Mouse (Mus musculus): ENCODE measurements around the gene Pacrg. TPM values are rescaled to one million over a fixed set of nuclear protein-coding genes. Genes with fewer than 3 reads are reported as not detected.

The Pacrg gene
- total RNA-seq, 2 experiments from 2014 or later = 19.6 to 21.9 TPM

GRCm38 (mm10) chr17:10386548-10386947, 453.6 kb downstream of the Pacrg start:
- DNase-seq (ENCODE audit: low spot score in 2 of 2) = no peak

- no peak for DNase-seq (ENCODE audit: low spot score in 2 of 2)
Measured at GRCm38 (mm10) chr17:10383406-10383805, 456.7 kb downstream of the Pacrg start.

- no peak for DNase-seq (ENCODE audit: low spot score in 2 of 2)
Measured at GRCm38 (mm10) chr17:10378467-10379175, 461.5 kb downstream of the Pacrg start.

- no peak for DNase-seq (ENCODE audit: low spot score in 2 of 2)
Measured at GRCm38 (mm10) chr17:10377606-10378005, 462.5 kb downstream of the Pacrg start.

GRCm38 (mm10) chr17:10374316-10374715, 465.8 kb downstream of the Pacrg start:
- DNase-seq (ENCODE audit: low spot score in 2 of 2) = no peak

GRCm38 (mm10) chr17:10373727-10374126, 466.4 kb downstream of the Pacrg start:
- DNase-seq (ENCODE audit: low spot score in 2 of 2) = no peak

- DNase-seq (ENCODE audit: low spot score in 2 of 2) = no peak
Measured at GRCm38 (mm10) chr17:10372001-10372785, 467.9 kb downstream of the Pacrg start.

GRCm38 (mm10) chr17:10371472-10371871, 468.6 kb downstream of the Pacrg start:
- no peak for DNase-seq (ENCODE audit: low spot score in 2 of 2)

- DNase-seq (ENCODE audit: low spot score in 2 of 2) = no peak
Measured at GRCm38 (mm10) chr17:10370660-10371130, 469.4 kb downstream of the Pacrg start.

GRCm38 (mm10) chr17:10369961-10370659, 470.0 kb downstream of the Pacrg start:
- no peak for DNase-seq (ENCODE audit: low spot score in 2 of 2)

- DNase-seq (ENCODE audit: low spot score in 2 of 2) = no peak
Measured at GRCm38 (mm10) chr17:10367044-10367443, 473.1 kb downstream of the Pacrg start.

- no peak for DNase-seq (ENCODE audit: low spot score in 2 of 2)
Measured at GRCm38 (mm10) chr17:10366577-10366976, 473.5 kb downstream of the Pacrg start.

- no peak for DNase-seq (ENCODE audit: low spot score in 2 of 2)
Measured at GRCm38 (mm10) chr17:10365501-10366482, 474.3 kb downstream of the Pacrg start.

GRCm38 (mm10) chr17:10363151-10363550, 477.0 kb downstream of the Pacrg start:
- no peak for DNase-seq (ENCODE audit: low spot score in 2 of 2)

- no peak for DNase-seq (ENCODE audit: low spot score in 2 of 2)
Measured at GRCm38 (mm10) chr17:10361882-10362291, 478.2 kb downstream of the Pacrg start.

- no peak for DNase-seq (ENCODE audit: low spot score in 2 of 2)
Measured at GRCm38 (mm10) chr17:10360738-10361137, 479.4 kb downstream of the Pacrg start.

- no peak for DNase-seq (ENCODE audit: low spot score in 2 of 2)
Measured at GRCm38 (mm10) chr17:10359466-10359865, 480.6 kb downstream of the Pacrg start.

GRCm38 (mm10) chr17:10357348-10357747, 482.8 kb downstream of the Pacrg start:
- no peak for DNase-seq (ENCODE audit: low spot score in 2 of 2)

- no peak for DNase-seq (ENCODE audit: low spot score in 2 of 2)
Measured at GRCm38 (mm10) chr17:10356294-10356693, 483.8 kb downstream of the Pacrg start.

- no peak for DNase-seq (ENCODE audit: low spot score in 2 of 2)
Measured at GRCm38 (mm10) chr17:10355746-10356145, 484.4 kb downstream of the Pacrg start.
